ENCODE assay signal across 8 mouse cellular contexts in the genomic region with DNA sequence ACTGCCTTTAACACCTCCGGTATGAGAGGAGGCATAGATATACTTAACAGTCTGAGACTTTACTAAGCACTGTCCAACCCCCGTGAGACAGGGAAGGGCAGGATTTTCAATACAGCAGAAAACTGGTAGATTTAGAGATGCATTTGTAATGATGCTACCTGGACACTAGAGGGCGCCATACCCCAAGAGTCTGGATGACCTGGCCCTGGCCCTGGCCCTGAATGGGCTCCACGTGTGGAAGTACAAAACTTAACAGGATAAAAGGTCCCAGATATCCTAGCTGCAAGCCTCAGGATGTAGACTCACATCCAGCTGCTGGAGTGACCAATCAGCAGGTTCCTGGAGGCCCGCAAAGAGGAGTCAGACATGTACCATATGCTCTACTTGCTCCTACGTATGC.
A peak's percentile ranks its signal among the peaks of the same experiment; 100 is the strongest.
DNase-seq lines count a peak whose midpoint lies in the region.

No protein-coding gene starts in this region.

- intact Hi-C loops in gastrocnemius, postnatal 14 days (cut with DNase I; ENCODE audit: low total_unique reads), result loop anchor here (5.0 kb wide), 2 partner anchors 122 to 442 kb away; partner anchors contain the start of gene Sstr2
- intact Hi-C loops in gastrocnemius, postnatal 36 days (cut with DNase I), result loop anchor here (2.0 to 10.0 kb wide), 3 partner anchors 121 to 437 kb away; no protein-coding TSS in a partner anchor

- DNase-seq in gastrocnemius, adult 18-20 months (ENCODE audit: low spot score), result peak; percentile 24
- no peak for DNase-seq in gastrocnemius, postnatal 14 days
- peak; percentile 26 for DNase-seq in retina, adult 2 months (ENCODE audit: low read depth, low spot score)
- no peak for DNase-seq in retina, postnatal 1 day
- DNase-seq in cerebellum, postnatal 25 days, result peak; percentile 64 to 80
- peak; percentile 24 for DNase-seq in lung, postnatal 36 days
- no peak for DNase-seq in layer of hippocampus, postnatal 14 days (ENCODE audit: low spot score in 2 of 2)
- no peak for DNase-seq in gastrocnemius, postnatal 36 days

Comparison
In these comparisons a context has a peak if more than half of its experiments do, and no peak if none do; other contexts are left out.
1. DNase-seq: peak in gastrocnemius, adult 18-20 months (single experiment), retina, adult 2 months (single experiment), cerebellum, postnatal 25 days (2 of 2) and lung, postnatal 36 days (single experiment); none in gastrocnemius, postnatal 14 days (single experiment), retina, postnatal 1 day (single experiment), layer of hippocampus, postnatal 14 days (0 of 2) and gastrocnemius, postnatal 36 days (0 of 2).